Mouse (Mus musculus): ENCODE measurements around the gene Myadml2.

- TF ChIP-seq CTCF (IDR thresholded peaks at IDR 0.05 in 2 of 3, conservative IDR thresholded peaks at IDR 0.05 in 1 of 3; ENCODE audit: control insufficient read depth in 1 of 3, insufficient read depth in 1 of 3, low read depth in 2 of 3, low read length in 3 of 3, poor library complexity in 1 of 3, severe bottlenecking in 1 of 3) (no peak), MYC (IDR thresholded peaks at IDR 0.05; ENCODE audit: low read depth, low read length) (no peak)
Measured at GRCm38 (mm10) chr11:120613481-120613972, 34.4 kb downstream of the Myadml2 start.

Measured in MEL (cell line).